20 mouse cellular contexts compared by ENCODE assay signal in genomic region chr2:160221772-160222171, GRCm38 (mm10).
"Had no signal": no experiment of that assay in that cellular context is flagged by ENCODE, and none has a peak within 500 bp of the region (broad histone marks: within the 10 kb centered on the region; RNA-seq: fewer than 3 reads in every experiment).

No protein-coding gene starts in this region.

- H3K4me3 ChIP-seq: layer of hippocampus, adult 2 months; limb, embryonic 10.5 days; limb, embryonic 13.5 days; liver, embryonic 12.5 days; liver, embryonic 15.5 days; lung, embryonic 15.5 days; megakaryocyte, embryonic 14.5 days; midbrain, embryonic 10.5 days; neural tube, embryonic 13.5 days had no signal

- H3K4me2 ChIP-seq: limb, embryonic 13.5 days; liver, embryonic 12.5 days; liver, embryonic 15.5 days; lung, embryonic 15.5 days; neural tube, embryonic 13.5 days had no signal

- ATAC-seq: liver, embryonic 12.5 days had no signal

- H3K36me3 ChIP-seq: limb, embryonic 10.5 days; limb, embryonic 13.5 days; liver, embryonic 12.5 days; liver, embryonic 15.5 days; lung, embryonic 15.5 days; midbrain, embryonic 10.5 days; neural tube, embryonic 13.5 days had no signal

- H3K27ac ChIP-seq: kidney, postnatal 0 days; layer of hippocampus, adult 2 months; limb, embryonic 10.5 days; limb, embryonic 13.5 days; liver, embryonic 12.5 days; liver, embryonic 15.5 days; lung, embryonic 15.5 days; midbrain, embryonic 10.5 days; neural tube, embryonic 13.5 days had no signal

- DNase-seq: kidney, adult 2 months; layer of hippocampus, adult 9-11 months; liver; lung, adult 18-20 months; lung, postnatal 10 days; lung, postnatal 36 days; midbrain, embryonic 14.5 days; retina, postnatal 1 day; right cerebral cortex, postnatal 25 days; thymus, postnatal 25 days had no signal

- H3K9ac ChIP-seq: limb, embryonic 13.5 days; liver, embryonic 12.5 days; liver, embryonic 15.5 days; lung, embryonic 15.5 days; neural tube, embryonic 13.5 days had no signal

- H3K9me3 ChIP-seq: limb, embryonic 10.5 days; limb, embryonic 13.5 days; liver, embryonic 12.5 days; liver, embryonic 15.5 days; lung, embryonic 15.5 days; midbrain, embryonic 10.5 days; neural tube, embryonic 13.5 days had no signal

- H3K4me1 ChIP-seq: liver, embryonic 12.5 days; liver, embryonic 15.5 days; lung, embryonic 15.5 days; megakaryocyte, embryonic 14.5 days; neural tube, embryonic 13.5 days had no signal

- H3K27me3 ChIP-seq: liver, embryonic 12.5 days; liver, embryonic 15.5 days; lung, embryonic 15.5 days; megakaryocyte, embryonic 14.5 days had no signal
